Mouse (Mus musculus): ENCODE results near the gene 4921539E11Rik. TPM values are rescaled to one million over a fixed set of nuclear protein-coding genes. Genes with fewer than 3 reads are reported as not detected.

Gene 4921539E11Rik
- polyA plus RNA-seq, 1 experiment = not detected

DNA sequence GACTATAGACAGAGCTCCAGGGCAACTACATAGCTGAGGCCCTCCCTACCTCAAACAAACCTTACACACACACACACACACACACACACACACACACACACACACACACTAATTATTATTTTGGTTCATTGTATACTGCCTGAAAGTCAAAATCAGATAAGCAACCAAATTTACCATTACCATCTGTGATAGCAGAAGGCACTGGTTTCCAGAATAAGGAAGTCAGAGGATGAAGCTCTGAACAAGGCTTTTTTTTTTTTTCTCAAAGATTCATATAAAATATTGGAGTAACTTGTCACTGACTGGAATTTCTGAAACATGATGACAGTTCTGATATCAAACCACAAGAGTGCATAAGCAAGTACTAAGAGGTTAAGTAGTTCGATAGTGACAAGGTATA is 82.1 kb downstream of the 4921539E11Rik start:
- H3K27ac ChIP-seq (replicated peaks; ENCODE audit: low read depth, low read length) = no peak overlapping the region
- H3K4me1 ChIP-seq (ENCODE audit: control insufficient read depth, insufficient read depth, insufficient read length, low read length) = no peaks in the 10 kb centered on the region
- no peak overlapping the region for H3K4me3 ChIP-seq (ENCODE audit: insufficient read depth, low read depth, low read length)

GRCm38 (mm10) chr4:103203646-103204045 is 87.0 kb downstream of the 4921539E11Rik start:
- no peak overlapping the region for H3K4me3 ChIP-seq (ENCODE audit: insufficient read depth, low read depth, low read length)
- no peak overlapping the region for H3K27ac ChIP-seq (replicated peaks; ENCODE audit: low read depth, low read length)
- H3K4me1 ChIP-seq (ENCODE audit: control insufficient read depth, insufficient read depth, insufficient read length, low read length) = peaks cover 2% of the 10 kb centered on the region; the same call in 1 of the 2 replicates

GRCm38 (mm10) chr4:103200046-103200445 is 90.6 kb downstream of the 4921539E11Rik start:
- H3K4me1 ChIP-seq (ENCODE audit: control insufficient read depth, insufficient read depth, insufficient read length, low read length) = peaks cover 2% of the 10 kb centered on the region; the same call in 1 of the 2 replicates
- H3K4me3 ChIP-seq (ENCODE audit: insufficient read depth, low read depth, low read length) = no peak overlapping the region
- no peak overlapping the region for H3K27ac ChIP-seq (replicated peaks; ENCODE audit: low read depth, low read length)

DNA sequence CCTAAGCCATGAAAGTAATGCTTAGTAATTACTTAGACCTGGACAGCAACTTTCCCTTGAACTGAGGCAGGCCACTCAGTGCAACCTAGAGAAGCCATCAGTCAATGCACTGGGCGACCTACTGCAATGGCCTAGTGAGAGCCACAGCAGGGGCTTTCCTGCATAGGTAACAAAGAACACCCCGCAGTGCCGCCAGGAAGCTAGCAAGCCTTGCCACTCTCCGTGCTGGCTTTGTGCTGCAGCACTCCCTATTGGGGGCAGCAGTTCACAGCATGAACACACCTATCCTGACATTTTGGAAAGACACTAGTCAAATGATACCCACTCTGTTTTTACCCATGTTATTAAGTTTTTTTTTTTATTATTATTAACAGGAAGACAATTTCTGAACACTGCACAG is 91.6 kb downstream of the 4921539E11Rik start:
- Histone ChIP-seq H3K27ac (replicated peaks; ENCODE audit: low read depth, low read length) (no peak overlapping the region), H3K4me1 (ENCODE audit: control insufficient read depth, insufficient read depth, insufficient read length, low read length) (peaks cover 6% of the 10 kb centered on the region; the same call in 1 of the 2 replicates), H3K4me3 (ENCODE audit: insufficient read depth, low read depth, low read length) (no peak overlapping the region)

DNA sequence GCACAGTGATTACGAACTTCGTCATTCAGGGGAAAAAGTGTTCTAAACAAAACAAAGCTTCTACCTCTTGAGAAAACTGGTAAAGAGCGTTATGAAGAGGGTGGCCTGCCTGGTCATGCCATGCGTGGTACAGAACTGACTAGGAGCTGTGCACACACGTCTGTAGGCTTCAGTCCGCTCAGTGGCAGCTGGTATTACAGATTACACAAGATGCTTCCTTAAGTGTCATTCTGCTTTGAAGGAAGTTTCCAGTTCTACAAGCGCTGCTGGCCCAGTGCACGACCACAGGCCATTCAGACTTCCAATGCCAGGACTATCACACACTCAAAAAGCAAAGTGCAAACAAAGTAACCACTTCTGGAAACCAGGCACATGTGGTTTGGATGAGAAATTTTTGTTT is 93.3 kb downstream of the 4921539E11Rik start:
- Histone ChIP-seq H3K27ac (replicated peaks; ENCODE audit: low read depth, low read length) (no peak overlapping the region), H3K4me3 (ENCODE audit: insufficient read depth, low read depth, low read length) (no peak overlapping the region), H3K4me1 (ENCODE audit: control insufficient read depth, insufficient read depth, insufficient read length, low read length) (peaks cover 4% of the 10 kb centered on the region; the same call in 1 of the 2 replicates)

GRCm38 (mm10) chr4:103192421-103192820 is 98.2 kb downstream of the 4921539E11Rik start:
- Histone ChIP-seq H3K4me3 (ENCODE audit: insufficient read depth, low read depth, low read length) (no peak overlapping the region), H3K4me1 (ENCODE audit: control insufficient read depth, insufficient read depth, insufficient read length, low read length) (peaks cover 4% of the 10 kb centered on the region; the same call in 1 of the 2 replicates), H3K27ac (replicated peaks; ENCODE audit: low read depth, low read length) (no peak overlapping the region)

DNA sequence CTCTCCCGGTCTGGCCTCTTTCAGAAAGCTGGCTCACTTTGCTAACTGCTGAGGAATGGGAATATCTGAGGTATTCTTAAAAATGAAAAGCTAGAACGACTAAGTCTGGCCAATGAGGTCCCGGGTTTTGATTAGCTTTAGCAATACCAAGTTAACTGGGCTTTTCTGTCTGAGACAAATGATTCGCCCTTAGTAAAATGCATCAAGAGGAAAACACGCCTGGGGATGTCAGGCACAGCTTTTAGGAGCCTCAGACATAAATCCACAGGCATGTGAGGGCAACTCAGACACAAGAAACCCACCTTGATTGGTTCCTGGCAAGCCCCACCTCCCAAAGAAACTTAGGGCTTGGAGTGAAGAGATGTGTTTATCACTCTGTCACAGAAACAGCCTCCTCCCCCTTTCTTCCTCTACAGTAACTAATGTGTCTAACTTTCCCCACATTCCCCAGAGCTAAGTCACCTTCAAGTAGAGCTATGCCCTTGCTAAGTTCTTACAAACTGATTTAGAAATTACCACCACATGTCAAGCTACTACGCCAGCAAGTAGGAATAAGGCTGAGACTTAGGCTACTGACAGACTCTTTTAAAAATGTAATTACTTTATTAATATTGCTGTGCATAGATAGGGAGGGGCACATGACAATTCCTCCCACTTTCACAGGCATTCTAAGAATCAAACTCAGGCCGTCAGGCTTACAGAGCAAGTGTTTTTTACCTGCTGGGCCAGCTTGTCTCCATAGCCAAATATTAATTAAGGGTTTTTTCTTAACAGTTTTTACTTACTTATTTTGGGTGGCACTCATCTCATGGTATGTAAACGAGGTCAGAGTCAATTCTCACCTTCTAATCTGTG is 101.7 kb downstream of the 4921539E11Rik start:
- no peak overlapping the region for H3K4me3 ChIP-seq (ENCODE audit: insufficient read depth, low read depth, low read length)
- H3K4me1 ChIP-seq (ENCODE audit: control insufficient read depth, insufficient read depth, insufficient read length, low read length) = no peaks in the 10 kb centered on the region; the same call in 1 of the 2 replicates
- no peak overlapping the region for H3K27ac ChIP-seq (replicated peaks; ENCODE audit: low read depth, low read length)

Other genes starting within 250 kb of the 4921539E11Rik start
- gene Mier1, start 176.5 kb downstream of the 4921539E11Rik start, polyA plus RNA-seq (2012; ENCODE audit: insufficient read depth, insufficient read length, missing spikeins) = 26.7 and 26.8 TPM in 2 replicates
- gene Wdr78, start 176.3 kb downstream of the 4921539E11Rik start, polyA plus RNA-seq (2012; ENCODE audit: insufficient read depth, insufficient read length, missing spikeins) = 1.2 and 1.5 TPM in 2 replicates
- 2.9 and 3.6 TPM in 2 replicates for gene Slc35d1, start 75.7 kb downstream of the 4921539E11Rik start, polyA plus RNA-seq (2012; ENCODE audit: insufficient read depth, insufficient read length, missing spikeins)
- 10.6 and 10.7 TPM in 2 replicates for gene Oma1, start 22.9 kb upstream of the 4921539E11Rik start, polyA plus RNA-seq (2012; ENCODE audit: insufficient read depth, insufficient read length, missing spikeins)

Measured in brown adipose tissue, adult 24 weeks (tissue).